Mouse (Mus musculus) midbrain, postnatal 0 days (tissue): ENCODE results near the gene Gnaz. TPM values are rescaled to one million over a fixed set of nuclear protein-coding genes. Genes with fewer than 3 reads are reported as not detected.
A peak's percentile ranks its signal among the peaks of the same experiment; 100 is the strongest.

ENCODE experiments used
- ATAC-seq: fragments of 200-750 bp; cut with Nextera tagmentation; 2 replicates; pipeline ENCODE4 v1.8.0; 2017; ENCODE audit warnings: moderate number of reproducible peaks, mild to moderate bottlenecking, moderate TSS enrichment, moderate library complexity; ENCODE audit not compliant: low FRiP score
- DNase-seq: peaks from one replicate; pipeline ENCODE4 v3.0.0-alpha.2; 2015; ENCODE audit warnings: low spot score
- H3K27ac ChIP-seq: fragments of 300-500 bp; sonication (generic); 2 replicates; pipeline ENCODE4 v1.5.1; 2014; ENCODE audit warnings: low read depth, mild to moderate bottlenecking, low read length, mixed read lengths
- H3K27me3 ChIP-seq: fragments of 300-500 bp; sonication (generic); 2 replicates; pipeline ENCODE4 v1.6.1; 2014; ENCODE audit warnings: low read length, control low read depth, mixed read lengths; ENCODE audit not compliant: insufficient read depth
- H3K36me3 ChIP-seq: fragments of 300-500 bp; sonication (generic); 2 replicates; pipeline ENCODE4 v1.6.1; 2014; ENCODE audit warnings: low read length, control low read depth, mixed read lengths; ENCODE audit not compliant: insufficient read depth
- H3K4me1 ChIP-seq: fragments of 300-500 bp; sonication (generic); 2 replicates; pipeline ENCODE4 v1.6.1; 2014; ENCODE audit warnings: mild to moderate bottlenecking, control low read depth, antibody characterized with exemption, low read length, mixed read lengths; ENCODE audit not compliant: insufficient read depth
- H3K4me2 ChIP-seq: fragments of 300-500 bp; sonication (generic); 2 replicates; pipeline ENCODE4 v1.6.1; 2014; ENCODE audit warnings: low read depth, mild to moderate bottlenecking, low read length, mixed read lengths; ENCODE audit not compliant: poor library complexity, severe bottlenecking
- H3K4me3 ChIP-seq: fragments of 300-500 bp; sonication (generic); 2 replicates; pipeline ENCODE4 v1.5.1; 2014; ENCODE audit warnings: low read depth, mild to moderate bottlenecking, low read length, moderate library complexity
- H3K9ac ChIP-seq: fragments of 300-500 bp; sonication (generic); replicated peaks from 2 replicates; pipeline ENCODE4 v1.6.1; 2014; ENCODE audit warnings: mild to moderate bottlenecking, low read length, moderate library complexity, mixed read lengths; ENCODE audit not compliant: poor library complexity, severe bottlenecking
- H3K9me3 ChIP-seq: fragments of 300-500 bp; sonication (generic); 2 replicates; pipeline ENCODE4 v1.6.1; 2016; ENCODE audit warnings: low read length, control low read depth
- CTCF ChIP-seq: IDR thresholded peaks from 2 replicates; pipeline ENCODE4 v1.5.1; 2016; ENCODE audit warnings: antibody characterized with exemption, mild to moderate bottlenecking
- WGBS: fragments of 180-500 bp; shearing (Covaris S2); extraction: QIAGEN DNeasy Blood & Tissue Kit; methylation state at CpG from one replicate; pipeline ENCODE4 v1.1.7; 2014; 5-methylcytosine and 5-hydroxymethylcytosine counted together
- polyA plus RNA-seq: library from polyadenylated mRNA; unstranded; fragments of >200 nt; fragmentation: Nextera tagmentation; extraction: Ambion mirVana; gene quantifications from 2 replicates; pipeline ENCODE4 v1.2.1, GENCODE M21; 2015
- total RNA-seq: library from RNA; depleted of rRNA; stranded (reverse); fragments of >200 nt; gene quantifications from 2 replicates; pipeline ENCODE4 v1.2.3, GENCODE M21; 2014

The Gnaz gene
- total and polyA plus RNA-seq, 2 experiments from 2014 or later: 132 to 219 TPM

DNA sequence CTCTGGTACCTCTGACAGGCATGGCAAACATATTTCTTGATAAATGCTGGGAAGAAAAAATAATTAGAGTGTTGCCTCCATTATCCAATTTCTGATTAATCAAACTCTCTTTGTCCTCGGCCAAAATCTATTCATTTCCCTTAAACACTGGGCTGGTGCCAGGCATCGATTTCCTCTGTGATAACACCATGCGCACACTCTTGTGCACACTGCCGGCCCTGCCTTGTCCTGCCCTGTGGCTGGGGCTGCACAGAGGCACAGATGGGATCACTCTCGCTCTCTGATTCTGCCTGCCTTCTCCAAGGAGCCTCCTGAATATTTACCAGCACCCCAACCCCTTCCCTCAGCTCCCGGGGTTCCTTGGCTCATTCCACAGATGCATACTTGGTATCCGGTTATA, 8.6 kb downstream of the Gnaz start:
- no peaks in the 10 kb centered on the region for H3K9me3 ChIP-seq
- no peak for TF ChIP-seq CTCF
- no peak overlapping the region for H3K9ac ChIP-seq
- WGBS: 83% methylated on average over 7 of the region's 7 CpGs
- H3K36me3 ChIP-seq: peaks cover 10% of the 10 kb centered on the region
- H3K4me3 ChIP-seq: no peak overlapping the region
- DNase-seq: no peak
- 0 out of 2 replicates have a peak, but pooled peaks cover 3% of the 10 kb centered on the region for H3K4me1 ChIP-seq
- ATAC-seq: no peak
- H3K4me2 ChIP-seq: no peak overlapping the region
- H3K27ac ChIP-seq: no peak overlapping the region
- no peaks in the 10 kb centered on the region for H3K27me3 ChIP-seq

DNA sequence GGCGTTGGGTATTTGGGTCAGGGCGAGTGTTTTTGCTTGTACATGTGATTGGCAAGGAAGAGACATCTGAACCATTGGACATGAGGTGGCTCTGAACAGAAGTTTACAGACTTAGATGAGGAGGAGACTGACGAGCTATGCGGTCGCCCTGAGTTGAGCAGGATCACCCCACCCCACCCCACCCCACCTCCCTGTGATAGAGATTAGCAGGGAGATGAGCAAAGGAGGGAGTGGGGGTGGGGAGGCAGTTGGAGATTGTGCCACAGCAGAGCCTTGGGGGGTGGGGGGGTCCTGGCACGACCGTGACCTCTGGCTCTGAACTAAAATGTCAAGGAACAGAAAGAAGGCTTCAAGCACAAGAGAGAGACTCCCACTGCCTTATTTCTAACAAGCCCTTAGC, 9.5 kb downstream of the Gnaz start:
- H3K4me2 ChIP-seq: no peak overlapping the region
- H3K9ac ChIP-seq: no peak overlapping the region
- no peak overlapping the region for H3K27ac ChIP-seq
- H3K4me1 ChIP-seq: 0 out of 2 replicates have a peak, but pooled peaks cover 3% of the 10 kb centered on the region
- no peak overlapping the region for H3K4me3 ChIP-seq
- no peaks in the 10 kb centered on the region for H3K9me3 ChIP-seq
- DNase-seq (no peak), ATAC-seq (no peak)
- H3K36me3 ChIP-seq: peaks cover 16% of the 10 kb centered on the region
- TF ChIP-seq CTCF: no peak
- no peaks in the 10 kb centered on the region for H3K27me3 ChIP-seq
- WGBS: 74% methylated on average over 7 of the region's 7 CpGs

DNA sequence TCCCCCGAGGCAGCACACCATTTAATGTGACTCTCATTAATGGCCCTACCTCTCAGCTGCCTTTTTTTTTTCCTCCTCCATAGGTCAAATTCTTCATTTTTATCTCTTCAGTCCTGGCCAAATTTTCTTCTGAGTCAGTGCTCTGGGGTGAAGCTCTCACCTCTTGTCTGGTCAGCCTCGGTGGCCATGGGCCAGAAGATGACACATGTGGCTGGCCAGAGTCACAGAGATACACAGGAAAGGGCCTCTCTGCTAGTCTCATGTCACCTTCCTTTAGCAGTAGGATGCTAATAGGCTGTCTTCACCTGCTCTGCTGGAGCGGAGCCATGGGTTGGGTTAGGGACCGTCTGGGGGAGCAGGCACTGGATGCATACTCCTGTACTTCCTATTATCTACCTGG, 11.1 kb downstream of the Gnaz start:
- no peaks in the 10 kb centered on the region for H3K4me1 ChIP-seq
- H3K27me3 ChIP-seq: no peaks in the 10 kb centered on the region
- H3K9ac ChIP-seq: no peak overlapping the region
- ATAC-seq (no peak), DNase-seq (no peak)
- peaks cover 19% of the 10 kb centered on the region; the same call in 1 of the 2 replicates for H3K36me3 ChIP-seq
- no peak overlapping the region for H3K4me2 ChIP-seq
- no peak overlapping the region for H3K27ac ChIP-seq
- no peaks in the 10 kb centered on the region for H3K9me3 ChIP-seq
- no peak for TF ChIP-seq CTCF
- H3K4me3 ChIP-seq: no peak overlapping the region
- WGBS: 88% methylated on average over 4 of the region's 4 CpGs

DNA sequence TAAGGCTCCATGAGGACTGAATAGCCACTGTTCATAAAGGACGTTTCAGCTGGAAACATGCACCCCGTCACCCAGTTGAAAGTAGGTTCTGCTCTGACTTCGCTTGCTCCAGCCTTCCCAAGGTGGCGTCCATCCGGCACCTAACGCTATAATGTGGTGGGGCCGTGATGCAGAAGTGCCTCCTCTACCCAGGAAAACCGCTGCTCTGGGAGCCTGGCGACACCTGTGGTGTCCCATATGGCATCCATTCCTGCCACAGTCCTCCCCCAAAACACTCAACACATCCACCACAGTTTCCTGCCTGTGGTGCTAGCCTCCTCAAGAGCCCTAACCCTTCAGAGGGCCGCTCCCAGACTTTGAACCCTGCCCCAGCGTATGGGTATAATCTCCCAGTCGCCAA, 14.2 kb downstream of the Gnaz start:
- ATAC-seq (no peak), DNase-seq (no peak)
- H3K4me1 ChIP-seq: no peaks in the 10 kb centered on the region
- no peak overlapping the region for H3K27ac ChIP-seq
- peaks cover 26% of the 10 kb centered on the region; the same call in 1 of the 2 replicates for H3K36me3 ChIP-seq
- no peak for TF ChIP-seq CTCF
- no peak overlapping the region for H3K9ac ChIP-seq
- no peak overlapping the region for H3K4me2 ChIP-seq
- H3K9me3 ChIP-seq: no peaks in the 10 kb centered on the region
- no peaks in the 10 kb centered on the region for H3K27me3 ChIP-seq
- H3K4me3 ChIP-seq: no peak overlapping the region
- 92% methylated on average over 12 of the region's 12 CpGs for WGBS

DNA sequence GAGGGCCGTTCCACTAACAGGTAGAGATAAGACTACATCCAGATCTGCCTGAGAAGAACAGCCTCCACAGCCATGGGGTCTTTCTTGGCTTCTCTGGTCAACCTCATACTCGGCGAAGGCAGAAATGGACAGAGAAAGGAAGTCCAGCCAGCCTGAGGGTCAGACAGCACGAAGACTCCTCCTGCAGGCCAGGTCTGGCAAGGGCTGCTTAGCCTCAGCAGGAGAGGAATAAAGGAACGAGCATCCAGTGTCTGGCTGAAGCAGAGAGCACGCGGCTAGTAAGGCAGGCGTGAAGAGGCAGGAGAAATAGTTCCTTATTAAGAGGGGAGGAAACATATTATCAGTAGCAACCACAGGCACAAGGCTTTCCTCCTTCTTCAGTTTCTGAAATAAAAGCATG, 16.2 kb downstream of the Gnaz start:
- H3K4me1 ChIP-seq: no peaks in the 10 kb centered on the region
- no peak overlapping the region for H3K9ac ChIP-seq
- no peak overlapping the region for H3K4me2 ChIP-seq
- no peak for ATAC-seq
- peaks cover 29% of the 10 kb centered on the region; the same call in 1 of the 2 replicates for H3K36me3 ChIP-seq
- no peak overlapping the region for H3K27ac ChIP-seq
- no peaks in the 10 kb centered on the region for H3K27me3 ChIP-seq
- peak; percentile 23; the same call in 1 of the 2 replicates for TF ChIP-seq CTCF
- DNase-seq: no peak
- H3K9me3 ChIP-seq: no peaks in the 10 kb centered on the region
- no peak overlapping the region for H3K4me3 ChIP-seq
- WGBS: 67% methylated on average over 8 of the region's 8 CpGs

DNA sequence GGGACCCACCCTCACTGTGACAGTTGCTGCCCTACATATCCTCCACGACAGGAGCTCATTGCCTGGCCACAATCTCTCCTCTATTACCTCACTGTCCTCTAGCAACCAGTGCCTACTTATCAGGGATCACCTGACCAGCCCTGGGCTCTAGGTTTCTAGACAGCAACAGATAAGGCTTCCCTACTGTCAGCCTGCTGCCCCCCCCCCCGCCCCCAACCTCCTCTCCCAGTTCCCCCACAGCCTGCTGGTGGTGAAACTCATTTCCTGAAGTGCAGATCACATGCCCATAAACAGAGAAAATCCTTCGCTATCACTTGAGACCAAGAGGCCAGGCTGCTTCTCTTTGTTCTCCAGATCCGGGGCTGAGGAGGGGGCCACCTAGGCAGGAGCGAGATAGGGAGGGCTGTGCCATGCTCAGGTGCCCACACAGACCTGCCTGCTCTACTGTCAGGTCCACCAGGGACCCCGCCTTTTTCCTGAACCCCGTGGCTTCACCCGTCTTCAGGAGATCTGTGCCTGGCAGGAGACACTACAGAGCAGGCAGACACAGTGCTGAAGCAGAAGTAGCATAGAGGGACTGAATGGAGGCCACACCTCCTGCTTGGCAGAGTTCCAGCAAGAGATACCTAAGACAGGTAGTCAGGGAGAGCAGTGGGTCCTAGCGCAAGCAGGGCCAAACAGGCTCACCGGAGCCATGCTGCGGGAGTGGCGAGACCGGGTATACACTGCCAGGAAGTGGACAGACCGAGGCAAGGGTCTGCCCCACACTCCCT, 20.9 kb downstream of the Gnaz start:
- Histone ChIP-seq H3K4me2 (no peak overlapping the region), H3K9me3 (no peaks in the 10 kb centered on the region), H3K27me3 (no peaks in the 10 kb centered on the region), H3K27ac (no peak overlapping the region), H3K36me3 (peaks cover 31% of the 10 kb centered on the region), H3K4me3 (no peak overlapping the region), H3K9ac (no peak overlapping the region), H3K4me1 (no peaks in the 10 kb centered on the region)
- no peak for DNase-seq
- 80% methylated on average over 14 of the region's 14 CpGs for WGBS
- no peak for ATAC-seq
- no peak for TF ChIP-seq CTCF
